Mouse (Mus musculus) bone marrow macrophage, adult 2 months (primary cell): ENCODE data around the gene Tenm4. TPM values are rescaled to one million over a fixed set of nuclear protein-coding genes. Genes with fewer than 3 reads are reported as not detected.

Experiments
- H3K27ac ChIP-seq: 2 replicates; pipeline ENCODE4 v1.5.1; 2012; ENCODE audit warnings: low read depth, low read length; ENCODE audit not compliant: insufficient read depth
- H3K4me1 ChIP-seq: 2 replicates; pipeline ENCODE4 v1.6.1; 2012; ENCODE audit warnings: low read length; ENCODE audit not compliant: control insufficient read depth, insufficient read depth
- H3K4me3 ChIP-seq: 2 replicates; pipeline ENCODE4 v1.5.1; 2012; ENCODE audit warnings: mild to moderate bottlenecking, low read length, moderate library complexity; ENCODE audit not compliant: insufficient read depth
- CTCF ChIP-seq: IDR thresholded peaks from 2 replicates; pipeline ENCODE4 v1.5.1; 2012; ENCODE audit warnings: low read depth, mild to moderate bottlenecking, low read length, moderate library complexity
- POLR2A ChIP-seq: IDR thresholded peaks from 2 replicates; pipeline ENCODE4 v1.6.1; 2012; ENCODE audit warnings: mild to moderate bottlenecking, low read depth, low read length, borderline replicate concordance
- polyA plus RNA-seq: library from polyadenylated mRNA; stranded (reverse); fragments of >200 nt; gene quantifications from 2 replicates; pipeline ENCODE4 v1.2.4, GENCODE M21; 2012; ENCODE audit not compliant: missing spikeins, insufficient read depth, insufficient read length

Gene Tenm4
- polyA plus RNA-seq, 1 experiment: not detected

GRCm38 (mm10) chr7:96212592-96213541, 41.8 kb downstream of the Tenm4 start:
- no peak overlapping the region for H3K27ac ChIP-seq
- no peak overlapping the region for H3K4me3 ChIP-seq
- no peak for TF ChIP-seq POLR2A
- TF ChIP-seq CTCF: no peak

GRCm38 (mm10) chr7:96213741-96214140, 42.7 kb downstream of the Tenm4 start:
- no peaks in the 10 kb centered on the region for H3K4me1 ChIP-seq
- no peak overlapping the region for H3K27ac ChIP-seq
- H3K4me3 ChIP-seq: no peak overlapping the region
- TF ChIP-seq POLR2A: no peak
- no peak for TF ChIP-seq CTCF

More at GRCm38 (mm10) chr7:96212592-96213541, 41.8 kb downstream of the Tenm4 start:
- H3K4me1 ChIP-seq: no peaks in the 10 kb centered on the region

GRCm38 (mm10) chr7:96214876-96215275, 43.8 kb downstream of the Tenm4 start:
- H3K4me3 ChIP-seq: no peak overlapping the region
- TF ChIP-seq POLR2A: no peak
- no peak for TF ChIP-seq CTCF
- H3K4me1 ChIP-seq: no peaks in the 10 kb centered on the region
- H3K27ac ChIP-seq: no peak overlapping the region

GRCm38 (mm10) chr7:96215894-96216509, 45.0 kb downstream of the Tenm4 start:
- Histone ChIP-seq H3K27ac (no peak overlapping the region), H3K4me3 (no peak overlapping the region), H3K4me1 (no peaks in the 10 kb centered on the region)
- no peak for TF ChIP-seq POLR2A

- no peaks in the 10 kb centered on the region for H3K4me1 ChIP-seq
- H3K27ac ChIP-seq: no peak overlapping the region
- TF ChIP-seq POLR2A (no peak), CTCF (no peak)
- no peak overlapping the region for H3K4me3 ChIP-seq
Observed at GRCm38 (mm10) chr7:96219386-96219785, 48.3 kb downstream of the Tenm4 start.

GRCm38 (mm10) chr7:96220647-96221046, 49.6 kb downstream of the Tenm4 start:
- no peak overlapping the region for H3K27ac ChIP-seq
- no peaks in the 10 kb centered on the region for H3K4me1 ChIP-seq
- TF ChIP-seq POLR2A (no peak), CTCF (no peak)
- no peak overlapping the region for H3K4me3 ChIP-seq

GRCm38 (mm10) chr7:96222569-96222968, 51.5 kb downstream of the Tenm4 start:
- no peak overlapping the region for H3K27ac ChIP-seq
- H3K4me1 ChIP-seq: no peaks in the 10 kb centered on the region
- H3K4me3 ChIP-seq: no peak overlapping the region
- no peak for TF ChIP-seq POLR2A
- TF ChIP-seq CTCF: no peak

- H3K4me3 ChIP-seq: no peak overlapping the region
- H3K4me1 ChIP-seq: no peaks in the 10 kb centered on the region
- no peak overlapping the region for H3K27ac ChIP-seq
- TF ChIP-seq POLR2A: no peak
- TF ChIP-seq CTCF: no peak
Observed at GRCm38 (mm10) chr7:96228562-96229268, 57.7 kb downstream of the Tenm4 start.

GRCm38 (mm10) chr7:96230006-96230719, 59.1 kb downstream of the Tenm4 start:
- Histone ChIP-seq H3K4me3 (no peak overlapping the region), H3K4me1 (no peaks in the 10 kb centered on the region), H3K27ac (no peak overlapping the region)
- no peak for TF ChIP-seq POLR2A
- no peak for TF ChIP-seq CTCF
